Mouse (Mus musculus): ENCODE data around the gene Wdfy4.

Wdfy4 gene

DNA sequence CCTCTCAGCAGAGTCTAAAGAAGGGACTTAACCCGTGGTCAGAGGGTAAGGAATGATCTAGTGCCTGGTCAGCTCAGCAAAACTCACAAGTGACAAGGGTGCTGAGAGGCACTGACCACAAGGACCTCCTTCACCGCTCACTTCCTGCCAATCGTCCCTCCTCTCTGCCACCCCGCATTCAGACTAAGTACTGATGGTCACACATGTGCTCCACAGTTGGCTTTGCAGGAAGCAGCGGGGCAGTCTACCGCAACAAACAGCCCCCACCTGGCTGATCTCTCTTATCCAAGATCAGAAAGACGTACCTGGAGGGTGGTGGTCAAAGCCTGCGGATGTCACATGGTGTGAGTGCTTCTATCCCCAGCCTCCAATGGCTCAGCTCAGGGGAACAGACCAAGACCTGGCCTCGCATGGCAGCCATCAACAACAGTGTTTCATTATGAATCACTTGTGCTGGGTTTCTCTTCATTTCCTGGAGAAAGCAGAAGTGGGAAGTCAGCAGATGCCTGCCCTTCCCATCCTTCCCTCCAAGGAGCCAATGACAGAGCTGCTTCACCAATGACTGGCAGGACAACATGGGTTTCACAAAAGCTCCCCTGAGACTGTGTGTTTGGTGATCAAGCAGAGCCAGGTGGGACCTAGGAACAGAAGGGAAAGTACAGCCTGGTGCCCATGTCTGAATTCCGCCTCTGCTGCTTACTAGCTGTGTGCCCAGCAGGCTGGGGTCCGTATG lies at the start of gene Wdfy4:
Gene Wdfy4 (minus strand): TSS at position 441 of the 733 bp plus-strand sequence.
- peak; percentile 85 to 89 for DNase-seq

- no peak for DNase-seq
Measured at GRCm38 (mm10) chr14:33232048-33232447, 46.7 kb upstream of the Wdfy4 start.

DNA sequence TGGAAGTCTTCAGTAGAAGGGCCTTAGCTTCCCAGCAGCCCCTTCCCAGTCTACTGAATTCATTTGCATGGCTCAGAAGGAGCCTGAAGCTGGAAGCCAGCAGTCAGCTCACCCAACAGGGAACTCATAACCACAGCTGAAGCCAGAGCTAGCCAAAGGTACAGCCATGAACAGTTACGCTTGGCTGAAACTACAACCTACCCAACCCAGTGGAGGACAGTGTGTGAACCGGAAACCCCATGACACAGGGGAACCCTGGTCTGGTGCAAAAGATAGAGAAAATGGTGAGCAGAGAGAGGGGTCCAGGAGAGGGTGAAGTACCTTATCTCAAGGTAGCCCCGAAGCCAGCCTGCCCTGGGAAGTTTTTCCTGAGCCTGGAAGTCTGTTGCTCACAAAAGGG lies 46.0 kb upstream of the Wdfy4 start:
- peak; percentile 51 to 54 for DNase-seq

- DNase-seq = no peak
Measured at GRCm38 (mm10) chr14:33230672-33231071, 45.4 kb upstream of the Wdfy4 start.

GRCm38 (mm10) chr14:33225235-33225634 lies 39.9 kb upstream of the Wdfy4 start:
- DNase-seq = no peak

GRCm38 (mm10) chr14:33216343-33217208 lies 31.3 kb upstream of the Wdfy4 start:
- peak; percentile 19 to 36 for DNase-seq

DNA sequence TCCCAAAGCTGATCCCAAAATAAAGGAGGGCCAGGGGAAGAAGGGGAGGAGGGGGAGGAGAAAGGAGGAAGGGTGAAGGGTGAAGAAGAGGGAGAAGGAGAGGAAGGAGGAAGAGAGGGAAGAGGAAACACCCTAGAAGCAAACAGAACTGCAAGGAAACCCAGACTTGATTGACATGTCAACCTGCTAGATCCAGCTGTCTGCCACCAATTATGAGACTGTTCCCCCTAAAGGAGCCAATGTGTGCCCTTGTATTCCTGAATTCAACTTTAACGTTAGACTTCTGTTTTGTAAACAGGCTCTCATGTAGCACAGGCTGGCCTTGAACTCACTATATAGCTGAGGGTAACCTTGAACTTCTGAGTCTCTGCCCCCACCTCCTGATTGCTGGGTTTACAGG lies 29.9 kb upstream of the Wdfy4 start:
- DNase-seq = no peak

GRCm38 (mm10) chr14:33214767-33215128 lies 29.4 kb upstream of the Wdfy4 start:
- no peak for DNase-seq

DNA sequence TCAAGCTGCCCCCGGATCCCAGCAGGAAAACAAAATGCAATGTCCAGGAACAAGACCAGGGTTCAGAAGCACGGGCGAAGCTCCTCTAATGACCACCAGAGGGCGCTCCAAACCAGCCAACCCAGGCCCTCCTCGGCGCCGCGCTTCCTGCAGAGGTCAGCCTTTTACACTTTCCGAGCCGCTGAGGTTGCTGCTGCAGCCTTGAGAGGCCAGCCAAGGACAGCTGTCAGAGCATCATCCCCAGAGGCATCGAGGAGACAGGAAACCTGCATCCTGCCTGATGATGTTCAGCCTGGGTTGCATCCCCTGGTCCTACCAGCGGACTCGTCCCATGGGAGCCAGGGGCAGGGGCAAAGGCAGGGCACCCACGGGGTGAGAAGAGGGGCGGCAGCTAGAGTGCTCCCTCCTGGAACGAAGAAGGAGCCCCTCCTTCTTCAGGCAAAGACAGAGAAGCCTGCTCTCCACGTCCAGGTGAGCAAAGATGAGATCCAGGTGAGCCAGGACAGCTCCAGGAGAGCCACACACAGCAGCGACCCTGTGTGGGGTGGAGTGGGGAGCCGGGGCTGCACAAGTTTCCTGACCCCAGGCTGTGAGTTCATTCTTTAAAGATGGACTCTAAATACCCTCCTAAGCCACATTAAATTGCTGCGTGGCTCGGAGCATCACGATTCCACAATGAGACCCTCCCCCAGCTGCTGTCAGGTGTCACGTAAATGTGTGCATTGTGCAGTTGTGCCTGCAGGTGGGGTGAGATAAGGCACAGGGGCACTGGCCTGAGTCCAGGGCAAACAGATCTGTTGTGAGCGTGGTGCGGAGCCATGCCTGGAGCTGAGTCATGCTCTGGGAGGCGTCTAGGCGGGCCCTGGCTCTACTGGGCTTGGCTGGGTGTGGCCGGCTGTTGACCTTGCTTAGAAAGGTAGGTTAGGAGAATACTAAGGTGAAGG lies 28.8 kb upstream of the Wdfy4 start, which contains the start of gene Arhgap22:
Gene Arhgap22 (plus strand): TSS at position 204 of the 944 bp plus-strand sequence.
- peak; percentile 89 for DNase-seq

- no peak for DNase-seq
Measured at GRCm38 (mm10) chr14:33212958-33213309, 27.6 kb upstream of the Wdfy4 start.

DNA sequence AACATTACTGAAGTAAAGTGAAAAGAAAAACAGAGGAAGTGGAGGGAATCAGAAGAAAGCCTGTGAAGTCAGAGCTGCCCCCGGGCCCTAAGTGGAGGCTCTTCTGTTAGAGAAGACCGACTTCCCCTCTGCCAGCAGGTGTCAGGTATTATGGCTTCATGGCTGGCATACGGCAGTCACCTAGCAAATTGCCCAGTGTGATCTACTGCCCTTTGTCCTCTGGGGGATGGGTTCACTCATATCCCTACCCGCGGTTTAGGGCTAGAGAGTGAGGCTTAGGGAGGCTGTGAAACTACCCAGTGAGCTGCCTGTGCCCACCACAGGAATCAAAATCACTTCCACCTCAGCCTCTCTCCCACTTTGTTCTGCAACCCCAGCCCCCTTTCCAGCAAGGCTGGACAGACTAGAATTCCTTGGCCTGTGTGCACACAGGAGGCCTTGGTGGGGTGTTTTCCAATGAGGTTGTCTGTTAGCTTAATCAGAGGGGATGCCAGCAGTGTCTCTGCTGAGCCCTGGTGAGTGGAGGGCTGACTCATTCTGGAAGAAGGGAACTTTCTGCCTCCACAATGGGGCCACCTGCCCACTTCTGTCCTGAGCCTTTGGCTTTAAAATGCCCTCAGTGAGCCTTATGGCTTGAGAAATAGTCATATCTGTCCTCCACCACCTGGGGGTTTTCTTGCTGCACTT lies 27.1 kb upstream of the Wdfy4 start:
- DNase-seq = no peak

GRCm38 (mm10) chr14:33210806-33211205 lies 25.5 kb upstream of the Wdfy4 start:
- no peak for DNase-seq

DNA sequence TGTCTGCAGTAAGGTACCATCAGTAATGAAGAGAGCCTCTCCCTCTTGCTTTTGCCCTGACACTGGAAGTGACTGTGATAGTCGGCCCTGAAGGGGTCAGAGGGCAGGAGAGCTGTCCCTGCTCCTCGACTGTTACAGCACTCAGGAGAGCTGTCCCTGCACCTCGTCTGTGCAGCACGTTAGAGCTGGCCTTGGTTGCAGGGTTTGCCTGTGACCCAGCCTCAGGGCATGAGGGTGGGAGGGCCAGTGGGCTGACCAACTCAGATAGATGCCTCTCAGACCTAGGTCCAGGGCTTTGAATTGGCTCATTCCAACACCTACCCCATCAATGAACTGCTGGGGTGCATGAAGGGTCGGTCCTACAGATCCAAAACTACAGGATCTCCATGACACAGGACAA lies 23.0 kb upstream of the Wdfy4 start:
- no peak for DNase-seq

- peak; percentile 60 to 64 for DNase-seq
Measured at GRCm38 (mm10) chr14:33207011-33207410, 21.7 kb upstream of the Wdfy4 start.

GRCm38 (mm10) chr14:33205280-33205965 lies 20.1 kb upstream of the Wdfy4 start:
- DNase-seq = peak; percentile 63 to 64

- no peak for DNase-seq
Measured at GRCm38 (mm10) chr14:33203777-33204176, 18.5 kb upstream of the Wdfy4 start.

- DNase-seq = no peak
Measured at GRCm38 (mm10) chr14:33202885-33203284, 17.6 kb upstream of the Wdfy4 start.

GRCm38 (mm10) chr14:33202161-33202560 lies 16.9 kb upstream of the Wdfy4 start:
- DNase-seq = no peak

DNA sequence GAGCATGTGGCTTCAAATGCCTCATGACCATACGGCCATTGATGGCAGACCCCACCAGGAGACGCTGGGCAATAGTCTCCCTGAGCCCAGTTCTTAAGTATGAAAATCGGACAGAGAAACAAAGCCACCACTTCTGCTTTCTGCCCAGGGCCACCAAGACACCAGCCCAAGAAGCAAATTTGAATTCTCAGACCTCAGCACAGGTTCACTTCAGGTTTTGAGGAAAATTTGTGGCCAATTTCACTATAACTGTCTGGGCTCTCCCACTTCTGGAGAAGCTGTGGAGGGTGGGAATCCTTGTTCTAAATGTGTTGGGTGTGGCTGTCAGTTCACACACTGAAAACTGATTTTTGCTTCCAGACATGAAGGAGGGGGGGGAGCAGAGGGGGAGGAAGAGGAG lies 8.9 kb upstream of the Wdfy4 start:
- DNase-seq = peak in 1 of 2 experiments; percentile 68

- DNase-seq = peak in 1 of 2 experiments; percentile 62
Measured at GRCm38 (mm10) chr14:33193762-33194161, 8.5 kb upstream of the Wdfy4 start.

GRCm38 (mm10) chr14:33190646-33191045 lies 5.3 kb upstream of the Wdfy4 start:
- DNase-seq = peak; percentile 31 to 37
